Mouse (Mus musculus): ENCODE results near the gene Lrrc27.

- no peak for TF ChIP-seq CTCF (IDR thresholded peaks at IDR 0.05; ENCODE audit: low read depth, low read length)
- no peak for TF ChIP-seq POLR2A (IDR thresholded peaks at IDR 0.05; ENCODE audit: borderline replicate concordance, low read depth, low read length)
Measured at GRCm38 (mm10) chr7:139221856-139222255, 9.1 kb downstream of the Lrrc27 start.
